Mouse (Mus musculus): Measurements from ENCODE around the gene Grik4.

DNA sequence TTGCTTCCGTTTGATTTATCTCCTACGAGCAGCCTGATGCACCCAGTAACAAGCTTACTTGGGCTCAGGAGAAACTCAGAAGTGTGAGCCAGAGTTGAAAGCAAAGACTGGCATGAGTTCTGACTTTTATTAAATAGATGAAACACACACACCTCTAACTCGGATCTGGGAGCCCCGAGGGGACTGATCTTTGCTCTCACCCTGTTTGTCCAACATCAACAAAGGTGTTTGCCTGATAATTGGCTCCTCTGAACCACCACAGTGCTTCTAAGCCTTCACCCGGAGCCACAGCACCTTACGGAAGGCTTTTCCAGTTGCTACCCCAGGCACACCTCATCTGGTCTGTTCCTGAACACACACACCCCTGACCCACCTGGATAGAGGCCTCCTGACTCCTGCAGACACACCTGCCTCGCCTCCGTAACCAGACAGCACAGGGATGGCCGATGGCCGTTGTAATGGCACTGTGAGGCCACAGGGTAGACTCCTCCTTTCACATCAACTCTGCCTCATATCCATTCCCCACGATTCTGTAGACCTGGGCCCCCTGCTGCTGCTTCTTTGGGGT lies 302.7 kb downstream of the Grik4 start:
- TF ChIP-seq GATA1 (IDR thresholded peaks at IDR 0.05; ENCODE audit: borderline replicate concordance, low read length), result no peak
- TF ChIP-seq FLI1 (IDR thresholded peaks at IDR 0.05; ENCODE audit: low read length), result no peak
